ENCODE assay signal across 8 mouse cellular contexts in genomic region chr10:75898846-75899245, GRCm38 (mm10). TPM values are rescaled to one million over a fixed set of nuclear protein-coding genes. Genes with fewer than 3 reads are reported as not detected.
A peak's percentile ranks its signal among the peaks of the same experiment; 100 is the strongest.
DNase-seq lines count a peak whose midpoint lies in the region; ATAC-seq and TF ChIP-seq lines count a peak whose summit lies in the region.
"Had no signal": no experiment of that assay in that cellular context is flagged by ENCODE, and none has a peak within 500 bp of the region (broad histone marks: within the 10 kb centered on the region; RNA-seq: fewer than 3 reads in every experiment).

No protein-coding gene starts in this region.

- H3K9me3 ChIP-seq in E14TG2a.4 (ENCODE audit: low read length), result no peaks in the 10 kb centered on the region
- H3K9me3 ChIP-seq: limb, embryonic 12.5 days had no signal

- 0 out of 2 replicates have a peak overlapping the region, but pooled peaks have one; percentile 17 for H3K4me3 ChIP-seq in E14TG2a.4 (replicated peaks; ENCODE audit: low read length)
- H3K4me3 ChIP-seq: limb, embryonic 12.5 days had no signal

- H3K27me3 ChIP-seq in E14TG2a.4 (ENCODE audit: insufficient read depth, low read length), result no peaks in the 10 kb centered on the region
- H3K27me3 ChIP-seq: limb, embryonic 12.5 days had no signal

- H3K4me1 ChIP-seq in E14TG2a.4 (replicated peaks; ENCODE audit: low read depth, low read length), result peaks cover 45% of the 10 kb centered on the region

- intact Hi-C loops in gastrocnemius, postnatal 36 days (cut with DNase I), result loop anchor here (2.0 kb wide), 1 partner anchor 24 kb away; no protein-coding TSS in a partner anchor

- peaks cover 100% of the 10 kb centered on the region for H3K36me3 ChIP-seq in E14TG2a.4 (ENCODE audit: insufficient read depth, low read length)

- DNase-seq in 3T3-L1 (ENCODE audit: low read depth, low spot score), result peak; percentile 98
- peak; percentile 63 to 70 for DNase-seq in gastrocnemius, postnatal 36 days
- DNase-seq in kidney, postnatal 10 days, result peak; percentile 55
- no peak for DNase-seq in spleen, postnatal 4 days (ENCODE audit: low spot score in 2 of 2)
- DNase-seq in cerebellum, postnatal 10 days, result no peak

- no peak for TF ChIP-seq CTCF in E14TG2a.4 (conservative IDR thresholded peaks at IDR 0.05; ENCODE audit: low read length)

- ATAC-seq in erythroid progenitor cell, adult 5-6 weeks (replicated peaks; ENCODE audit: low FRiP score, poor library complexity, severe bottlenecking), result no peak

RNA-seq across cellular contexts. Expression of gene Derl3, which starts 5.6 kb away (rescaled TPM):
- not detected for total RNA-seq in gastrocnemius, postnatal 36 days (2021)
- total RNA-seq in erythroid progenitor cell, adult 5-6 weeks (2015; ENCODE audit: low replicate concordance), result not detected in 2 replicates
- not detected in 2 replicates for total RNA-seq in erythroid progenitor cell, adult 5-6 weeks (2017; ENCODE audit: low replicate concordance)

RNA-seq across cellular contexts. Expression of gene Smarcb1, which starts 22.6 kb away (rescaled TPM):
- total RNA-seq in gastrocnemius, postnatal 36 days (2021), result 10 to 100 TPM; 10.8 to 12.2 TPM
- 50.1 and 67.9 TPM in 2 replicates for total RNA-seq in erythroid progenitor cell, adult 5-6 weeks (2015; ENCODE audit: low replicate concordance)
- 32.1 and 39.3 TPM in 2 replicates for total RNA-seq in erythroid progenitor cell, adult 5-6 weeks (2017; ENCODE audit: low replicate concordance)

RNA-seq across cellular contexts. Expression of gene Chchd10, which starts 34.1 kb away (rescaled TPM):
- total RNA-seq in gastrocnemius, postnatal 36 days (2021), result 1,000 to 10,000 TPM; 1,320 to 1,585 TPM
- 101 and 127 TPM in 2 replicates for total RNA-seq in erythroid progenitor cell, adult 5-6 weeks (2015; ENCODE audit: low replicate concordance)
- total RNA-seq in erythroid progenitor cell, adult 5-6 weeks (2017; ENCODE audit: low replicate concordance), result 40.2 and 60.3 TPM in 2 replicates

RNA-seq across cellular contexts. Expression of gene Mmp11, which starts 37.5 kb away (rescaled TPM):
- 1 to 10 TPM; 2.1 to 2.3 TPM for total RNA-seq in gastrocnemius, postnatal 36 days (2021)
- total RNA-seq in erythroid progenitor cell, adult 5-6 weeks (2015; ENCODE audit: low replicate concordance), result 0.72 TPM in 1 of 2 replicates, not detected in the other
- total RNA-seq in erythroid progenitor cell, adult 5-6 weeks (2017; ENCODE audit: low replicate concordance), result 0.68 TPM in 1 of 2 replicates, not detected in the other

RNA-seq across cellular contexts. Expression of gene Mif, which starts 38.8 kb away (rescaled TPM):
- total RNA-seq in gastrocnemius, postnatal 36 days (2021), result 100 to 1,000 TPM; 135 to 144 TPM
- 49.4 and 54.9 TPM in 2 replicates for total RNA-seq in erythroid progenitor cell, adult 5-6 weeks (2015; ENCODE audit: low replicate concordance)
- total RNA-seq in erythroid progenitor cell, adult 5-6 weeks (2017; ENCODE audit: low replicate concordance), result 14.8 and 26.6 TPM in 2 replicates

Comparison
In these comparisons a context has a peak if more than half of its experiments do, and no peak if none do; other contexts are left out.
1. DNase-seq: peak in 3T3-L1 (single experiment), gastrocnemius, postnatal 36 days (2 of 2) and kidney, postnatal 10 days (single experiment); none in spleen, postnatal 4 days (0 of 2) and cerebellum, postnatal 10 days (0 of 2).
2. RNA of gene Chchd10, which starts 34.1 kb away (total RNA-seq): 1,320 to 1,585 TPM in gastrocnemius, postnatal 36 days; 40.2 to 127 TPM in erythroid progenitor cell, adult 5-6 weeks; every median in the first group is over 10 times any median in the second.